ENCODE assay signal across 23 mouse cellular contexts in genomic region chr4:87578164-87578563, GRCm38 (mm10).
A peak's percentile ranks its signal among the peaks of the same experiment; 100 is the strongest.
DNase-seq lines count a peak whose midpoint lies in the region; ATAC-seq and TF ChIP-seq lines count a peak whose summit lies in the region.
"Had no signal": no experiment of that assay in that cellular context is flagged by ENCODE, and none has a peak within 500 bp of the region (broad histone marks: within the 10 kb centered on the region; RNA-seq: fewer than 3 reads in every experiment).

No protein-coding gene starts in this region.

- 16% methylated on average over 3 of the region's 3 CpGs for WGBS in kidney, embryonic 14.5 days
- 36% methylated on average over 3 of the region's 3 CpGs for whole genome bisulfite sequencing in kidney, adult 2 months
- WGBS in lung, postnatal 0 days = 29% methylated on average over 3 of the region's 3 CpGs
- WGBS in intestine, embryonic 15.5 days = 10% methylated on average over 3 of the region's 3 CpGs
- WGBS in midbrain, embryonic 15.5 days = 67% methylated on average over 3 of the region's 3 CpGs

- no peak overlapping the region for H3K9ac ChIP-seq in kidney, embryonic 14.5 days (ENCODE audit: low read depth, low read length)
- no peak overlapping the region for H3K9ac ChIP-seq in lung, postnatal 0 days (replicated peaks; ENCODE audit: low read depth)
- no peak overlapping the region for H3K9ac ChIP-seq in intestine, embryonic 15.5 days
- H3K9ac ChIP-seq in midbrain, embryonic 15.5 days = no peak overlapping the region
- H3K9ac ChIP-seq: embryonic facial prominence, embryonic 15.5 days; heart, embryonic 15.5 days; hindbrain, embryonic 13.5 days; limb, embryonic 15.5 days; liver, embryonic 14.5 days; midbrain, embryonic 13.5 days had no signal

- ATAC-seq in kidney, embryonic 14.5 days (ENCODE audit: low FRiP score, low TSS enrichment) = peak; percentile 88
- no peak for ATAC-seq in lung, postnatal 0 days
- ATAC-seq in intestine, embryonic 15.5 days = peak; percentile 56; the same call in 1 of the 2 replicates
- no peak for ATAC-seq in midbrain, embryonic 15.5 days (replicated peaks)
- ATAC-seq: forebrain, embryonic 14.5 days; midbrain, embryonic 13.5 days had no signal

- peaks cover 3% of the 10 kb centered on the region for H3K27me3 ChIP-seq in kidney, embryonic 14.5 days (ENCODE audit: control insufficient read depth, insufficient read depth, low read length)
- no peaks in the 10 kb centered on the region for H3K27me3 ChIP-seq in kidney, adult 2 months (replicated peaks; ENCODE audit: control insufficient read depth, insufficient read depth, low read length)
- H3K27me3 ChIP-seq in lung, postnatal 0 days (replicated peaks; ENCODE audit: insufficient read depth, low read length) = no peaks in the 10 kb centered on the region
- H3K27me3 ChIP-seq in intestine, embryonic 15.5 days (replicated peaks) = no peaks in the 10 kb centered on the region
- no peaks in the 10 kb centered on the region for H3K27me3 ChIP-seq in midbrain, embryonic 15.5 days (replicated peaks)
- H3K27me3 ChIP-seq: embryonic facial prominence, embryonic 15.5 days; heart, embryonic 15.5 days; hindbrain, embryonic 13.5 days; limb, embryonic 15.5 days; midbrain, embryonic 13.5 days had no signal

- H3K4me1 ChIP-seq in kidney, embryonic 14.5 days (ENCODE audit: control insufficient read depth, insufficient read depth, low read length) = no peaks in the 10 kb centered on the region; the same call in 1 of the 2 replicates
- no peaks in the 10 kb centered on the region for H3K4me1 ChIP-seq in kidney, adult 2 months (ENCODE audit: control insufficient read depth, insufficient read depth, low read length)
- no peaks in the 10 kb centered on the region for H3K4me1 ChIP-seq in lung, postnatal 0 days (ENCODE audit: insufficient read depth, low read depth, low read length)
- no peaks in the 10 kb centered on the region; the same call in 1 of the 2 replicates for H3K4me1 ChIP-seq in intestine, embryonic 15.5 days (replicated peaks)
- no peaks in the 10 kb centered on the region for H3K4me1 ChIP-seq in midbrain, embryonic 15.5 days
- H3K4me1 ChIP-seq: embryonic facial prominence, embryonic 15.5 days; heart, embryonic 15.5 days; hindbrain, embryonic 13.5 days; limb, embryonic 15.5 days; midbrain, embryonic 13.5 days had no signal

- TF ChIP-seq EP300 in lung, postnatal 0 days (IDR thresholded peaks at IDR 0.05) = no peak

- no peak for TF ChIP-seq CTCF in kidney, adult 2 months (conservative IDR thresholded peaks at IDR 0.05; ENCODE audit: insufficient read depth, insufficient read length, low read depth, low read length)
- no peak for TF ChIP-seq CTCF in lung, postnatal 0 days (IDR thresholded peaks at IDR 0.05)

- no peak for DNase-seq in kidney, adult 2 months
- DNase-seq in lung, postnatal 0 days (ENCODE audit: low spot score) = peak; percentile 4
- no peak for DNase-seq in lung, postnatal 25 days (ENCODE audit: low spot score)
- no peak for DNase-seq in adrenal gland, postnatal 14 days
- DNase-seq: adrenal gland, postnatal 25 days; cerebellum, postnatal 10 days; gastrocnemius, adult 2 months; heart, postnatal 36 days; left cerebral cortex, postnatal 4 days; lung, postnatal 14 days; right cerebral cortex, adult 18-20 months; right cerebral cortex, postnatal 4 days; thymus, postnatal 14 days had no signal

- H3K36me3 ChIP-seq in kidney, embryonic 14.5 days (ENCODE audit: control insufficient read depth, insufficient read depth, low read length) = no peaks in the 10 kb centered on the region
- no peaks in the 10 kb centered on the region for H3K36me3 ChIP-seq in kidney, adult 2 months (ENCODE audit: control insufficient read depth, insufficient read depth, low read length)
- no peaks in the 10 kb centered on the region for H3K36me3 ChIP-seq in lung, postnatal 0 days (ENCODE audit: insufficient read depth, low read length)
- no peaks in the 10 kb centered on the region for H3K36me3 ChIP-seq in intestine, embryonic 15.5 days
- no peaks in the 10 kb centered on the region for H3K36me3 ChIP-seq in midbrain, embryonic 15.5 days (replicated peaks)
- H3K36me3 ChIP-seq: embryonic facial prominence, embryonic 15.5 days; heart, embryonic 15.5 days; hindbrain, embryonic 13.5 days; limb, embryonic 15.5 days; midbrain, embryonic 13.5 days had no signal

- no peaks in the 10 kb centered on the region for H3K9me3 ChIP-seq in kidney, embryonic 14.5 days (ENCODE audit: control insufficient read depth, low read length)
- no peaks in the 10 kb centered on the region for H3K9me3 ChIP-seq in lung, postnatal 0 days (ENCODE audit: low read length)
- no peaks in the 10 kb centered on the region for H3K9me3 ChIP-seq in intestine, embryonic 15.5 days
- no peaks in the 10 kb centered on the region for H3K9me3 ChIP-seq in midbrain, embryonic 15.5 days
- H3K9me3 ChIP-seq: embryonic facial prominence, embryonic 15.5 days; heart, embryonic 15.5 days; limb, embryonic 15.5 days; midbrain, embryonic 13.5 days had no signal

- H3K4me2 ChIP-seq in kidney, embryonic 14.5 days (replicated peaks; ENCODE audit: low read depth, low read length) = no peak overlapping the region
- no peak overlapping the region for H3K4me2 ChIP-seq in lung, postnatal 0 days (replicated peaks; ENCODE audit: low read depth, low read length)
- no peak overlapping the region for H3K4me2 ChIP-seq in intestine, embryonic 15.5 days (replicated peaks)
- H3K4me2 ChIP-seq in midbrain, embryonic 15.5 days = no peak overlapping the region
- H3K4me2 ChIP-seq: embryonic facial prominence, embryonic 15.5 days; heart, embryonic 15.5 days; hindbrain, embryonic 13.5 days; limb, embryonic 15.5 days; midbrain, embryonic 13.5 days had no signal

- no peak for TF ChIP-seq POLR2A in kidney, adult 2 months (IDR thresholded peaks at IDR 0.05; ENCODE audit: low read depth, low read length)

- H3K27ac ChIP-seq in kidney, embryonic 14.5 days (ENCODE audit: low read depth, low read length) = no peak overlapping the region
- no peak overlapping the region for H3K27ac ChIP-seq in kidney, adult 2 months (ENCODE audit: insufficient read depth, low read depth, low read length)
- no peak overlapping the region for H3K27ac ChIP-seq in lung, postnatal 0 days (ENCODE audit: low read length)
- no peak overlapping the region for H3K27ac ChIP-seq in intestine, embryonic 15.5 days
- no peak overlapping the region for H3K27ac ChIP-seq in midbrain, embryonic 15.5 days
- H3K27ac ChIP-seq: embryonic facial prominence, embryonic 15.5 days; gastrocnemius, adult 2 months; heart, embryonic 15.5 days; hindbrain, embryonic 13.5 days; limb, embryonic 15.5 days; liver, embryonic 14.5 days; midbrain, embryonic 13.5 days had no signal

- no peak overlapping the region for H3K4me3 ChIP-seq in kidney, embryonic 14.5 days (ENCODE audit: low read length)
- H3K4me3 ChIP-seq in kidney, adult 2 months (ENCODE audit: insufficient read depth, low read depth, low read length) = no peak overlapping the region
- H3K4me3 ChIP-seq in lung, postnatal 0 days (ENCODE audit: low read depth, low read length) = no peak overlapping the region
- H3K4me3 ChIP-seq in intestine, embryonic 15.5 days (replicated peaks) = no peak overlapping the region
- no peak overlapping the region for H3K4me3 ChIP-seq in midbrain, embryonic 15.5 days
- H3K4me3 ChIP-seq: embryonic facial prominence, embryonic 15.5 days; gastrocnemius, adult 2 months; heart, embryonic 15.5 days; hindbrain, embryonic 13.5 days; limb, embryonic 15.5 days; midbrain, embryonic 13.5 days had no signal

Comparison
In these comparisons a context has a peak if more than half of its experiments do, and no peak if none do; other contexts are left out.
1. ATAC-seq: peak in kidney, embryonic 14.5 days (single experiment) and intestine, embryonic 15.5 days (single experiment); none in lung, postnatal 0 days (single experiment) and midbrain, embryonic 15.5 days (single experiment).